Mouse (Mus musculus): ENCODE data around the gene Lad1. TPM values are rescaled to one million over a fixed set of nuclear protein-coding genes. Genes with fewer than 3 reads are reported as not detected.

Gene Lad1
- total and polyA plus RNA-seq, 3 experiments, result 0.16 TPM; not detected in 2

GRCm38 (mm10) chr1:135820736-135821364 is 2.5 kb downstream of the Lad1 start:
- Histone ChIP-seq H3K4me3 (ENCODE audit: low read depth, low read length) (no peak overlapping the region), H3K27me3 (ENCODE audit: insufficient read depth, low read length) (peaks cover 30% of the 10 kb centered on the region; the same call in 1 of the 2 replicates)
- no peak for DNase-seq (ENCODE audit: low spot score)

DNA sequence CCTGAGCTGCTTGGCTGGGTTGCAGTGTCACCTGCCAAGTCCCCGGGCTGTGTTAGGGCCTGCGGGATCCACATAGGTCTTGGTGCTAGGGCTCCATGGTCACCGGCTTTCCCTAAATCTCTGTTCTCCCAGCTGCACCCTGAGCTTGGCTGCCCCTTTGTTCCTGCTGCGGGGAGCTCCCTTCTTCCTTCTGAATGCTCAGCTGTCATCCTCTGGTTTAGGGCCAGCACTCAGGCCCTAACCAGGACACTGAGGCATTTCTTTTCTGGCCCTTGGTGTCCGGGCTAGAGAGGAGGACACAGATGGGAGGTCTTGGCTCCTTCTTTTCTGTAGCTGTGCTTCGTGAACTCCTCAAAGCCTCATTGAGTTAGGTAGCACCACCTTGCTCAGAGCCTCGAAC is 3.4 kb downstream of the Lad1 start:
- Histone ChIP-seq H3K36me3 (replicated peaks) (no peaks in the 10 kb centered on the region), H3K27me3 (ENCODE audit: insufficient read depth, low read length) (peaks cover 30% of the 10 kb centered on the region; the same call in 1 of the 2 replicates), H3K4me1 (ENCODE audit: insufficient read depth, low read depth, low read length) (no peaks in the 10 kb centered on the region), H3K9me3 (replicated peaks) (no peaks in the 10 kb centered on the region), H3K4me3 (ENCODE audit: low read depth, low read length) (no peak overlapping the region)
- DNase-seq (ENCODE audit: low spot score) (no peak), ATAC-seq (ENCODE audit: extremely low read depth, insufficient number of reproducible peaks, low FRiP score, poor library complexity, severe bottlenecking) (no peak)
- no peak for TF ChIP-seq TAL1 (conservative IDR thresholded peaks at IDR 0.05; ENCODE audit: low read depth, low read length)
- TF ChIP-seq GATA2 (IDR thresholded peaks at IDR 0.05; ENCODE audit: borderline replicate concordance, low read depth, low read length), result no peak
- TF ChIP-seq POLR2AphosphoS5 (IDR thresholded peaks at IDR 0.05; ENCODE audit: insufficient replicate concordance, low read depth, low read length), result no peak
- no peak for TF ChIP-seq CTCF (IDR thresholded peaks at IDR 0.05; ENCODE audit: low read depth, low read length)
- no peak for TF ChIP-seq GATA1 (IDR thresholded peaks at IDR 0.05; ENCODE audit: borderline replicate concordance, low read length)

More at GRCm38 (mm10) chr1:135820736-135821364, 2.5 kb downstream of the Lad1 start:
- no peaks in the 10 kb centered on the region for H3K9me3 ChIP-seq (replicated peaks)
- H3K36me3 ChIP-seq (replicated peaks), result no peaks in the 10 kb centered on the region
- H3K4me1 ChIP-seq (ENCODE audit: insufficient read depth, low read depth, low read length), result no peaks in the 10 kb centered on the region
- no peak for ATAC-seq (ENCODE audit: extremely low read depth, insufficient number of reproducible peaks, low FRiP score, poor library complexity, severe bottlenecking)
- TF ChIP-seq TAL1 (conservative IDR thresholded peaks at IDR 0.05; ENCODE audit: low read depth, low read length) (no peak), CTCF (IDR thresholded peaks at IDR 0.05; ENCODE audit: low read depth, low read length) (no peak), GATA2 (IDR thresholded peaks at IDR 0.05; ENCODE audit: borderline replicate concordance, low read depth, low read length) (no peak)

DNA sequence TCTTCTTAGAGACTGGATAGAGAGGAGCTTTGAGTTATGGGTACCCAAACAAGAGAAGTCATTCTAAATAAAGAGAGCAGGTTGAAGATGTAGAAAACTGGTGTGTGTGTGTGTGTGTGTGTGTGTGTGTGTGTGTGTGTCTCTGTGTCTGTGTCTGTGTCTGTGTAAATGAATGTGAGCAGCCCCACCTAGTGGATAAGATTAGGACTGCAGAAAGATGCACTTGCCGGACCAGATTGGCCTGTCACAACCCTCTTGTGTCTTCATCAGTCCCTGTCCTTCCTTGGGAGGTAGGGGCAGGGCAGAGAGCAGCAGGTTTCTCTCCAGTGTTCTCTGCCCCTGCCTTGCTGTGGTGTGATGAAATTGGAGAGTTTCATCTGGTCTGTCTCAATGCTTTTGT is 10.5 kb downstream of the Lad1 start:
- H3K4me1 ChIP-seq (ENCODE audit: insufficient read depth, low read depth, low read length), result no peaks in the 10 kb centered on the region
- no peaks in the 10 kb centered on the region for H3K9me3 ChIP-seq (replicated peaks)
- TF ChIP-seq CTCF (IDR thresholded peaks at IDR 0.05; ENCODE audit: low read depth, low read length) (0 out of 2 replicates have a peak, but pooled peaks have one; percentile 29), TAL1 (conservative IDR thresholded peaks at IDR 0.05; ENCODE audit: low read depth, low read length) (no peak)
- H3K4me3 ChIP-seq (ENCODE audit: low read depth, low read length), result no peak overlapping the region
- no peak for DNase-seq (ENCODE audit: low spot score)
- H3K36me3 ChIP-seq (replicated peaks), result no peaks in the 10 kb centered on the region
- H3K27me3 ChIP-seq (ENCODE audit: insufficient read depth, low read length), result peaks cover 17% of the 10 kb centered on the region
- ATAC-seq (ENCODE audit: extremely low read depth, insufficient number of reproducible peaks, low FRiP score, poor library complexity, severe bottlenecking), result no peak

DNA sequence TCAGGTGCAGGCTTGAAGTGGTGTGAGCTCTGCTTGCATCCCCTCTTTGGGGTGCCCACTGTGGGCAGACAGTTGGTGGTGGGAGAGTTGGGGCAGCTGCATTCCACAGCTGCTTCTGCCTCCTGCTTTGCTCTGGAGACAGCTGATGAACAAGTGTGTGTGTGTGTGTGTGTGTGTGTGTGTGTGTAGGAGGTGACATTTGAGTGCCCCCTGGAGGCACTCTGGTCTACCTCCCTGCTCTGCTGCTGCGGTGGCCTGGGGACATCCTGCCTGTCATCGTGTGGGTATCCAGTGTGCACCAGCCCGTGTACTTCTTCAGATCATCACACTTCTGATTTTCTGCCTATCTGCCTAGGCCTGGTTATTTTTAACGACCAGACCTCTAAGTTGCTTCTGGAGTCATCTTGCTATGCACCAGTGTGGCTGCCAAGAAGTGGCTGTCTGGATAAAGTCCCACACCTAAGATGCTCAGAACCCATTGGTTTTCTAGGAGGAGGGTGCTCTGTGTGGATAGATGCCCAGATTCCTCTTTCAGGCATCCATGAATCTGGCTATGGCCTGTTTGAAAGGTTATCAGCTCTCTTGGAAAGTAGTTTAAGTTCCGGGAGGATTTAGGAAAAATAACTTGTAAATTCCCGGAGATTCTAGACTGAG is 15.9 kb downstream of the Lad1 start:
- Histone ChIP-seq H3K9me3 (replicated peaks) (no peaks in the 10 kb centered on the region), H3K36me3 (replicated peaks) (no peaks in the 10 kb centered on the region), H3K27me3 (ENCODE audit: insufficient read depth, low read length) (peaks cover 14% of the 10 kb centered on the region), H3K4me1 (ENCODE audit: insufficient read depth, low read depth, low read length) (no peaks in the 10 kb centered on the region), H3K4me3 (ENCODE audit: low read depth, low read length) (no peak overlapping the region)
- no peak for DNase-seq (ENCODE audit: low spot score)
- TF ChIP-seq GATA1 (IDR thresholded peaks at IDR 0.05; ENCODE audit: borderline replicate concordance, low read length) (no peak), GATA2 (IDR thresholded peaks at IDR 0.05; ENCODE audit: borderline replicate concordance, low read depth, low read length) (no peak), POLR2AphosphoS5 (IDR thresholded peaks at IDR 0.05; ENCODE audit: insufficient replicate concordance, low read depth, low read length) (no peak), CTCF (IDR thresholded peaks at IDR 0.05; ENCODE audit: low read depth, low read length) (no peak), TAL1 (conservative IDR thresholded peaks at IDR 0.05; ENCODE audit: low read depth, low read length) (no peak)
- ATAC-seq (ENCODE audit: extremely low read depth, insufficient number of reproducible peaks, low FRiP score, poor library complexity, severe bottlenecking), result no peak

DNA sequence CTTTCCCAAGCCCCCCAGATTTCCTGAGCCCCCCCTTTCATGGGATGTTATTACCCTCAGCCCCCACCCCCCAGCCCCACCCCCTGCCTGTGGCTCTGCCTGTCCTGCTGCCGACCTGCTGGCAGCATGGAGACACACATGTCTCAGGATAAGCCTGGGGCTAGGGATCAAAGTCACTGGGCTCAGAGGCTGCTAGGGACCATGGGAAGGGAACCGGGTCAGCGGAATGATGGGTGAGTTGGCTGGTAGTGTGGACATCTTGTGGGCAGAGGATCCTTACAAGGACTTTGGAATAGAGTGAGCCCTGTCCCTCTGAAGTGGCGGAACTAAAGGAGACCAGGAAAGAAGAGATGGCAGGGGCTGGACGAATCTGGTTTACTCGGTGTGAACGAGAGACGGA is 16.6 kb downstream of the Lad1 start:
- ATAC-seq (ENCODE audit: extremely low read depth, insufficient number of reproducible peaks, low FRiP score, poor library complexity, severe bottlenecking) (no peak), DNase-seq (ENCODE audit: low spot score) (no peak)
- Histone ChIP-seq H3K9me3 (replicated peaks) (no peaks in the 10 kb centered on the region), H3K27me3 (ENCODE audit: insufficient read depth, low read length) (peaks cover 14% of the 10 kb centered on the region), H3K36me3 (replicated peaks) (no peaks in the 10 kb centered on the region), H3K4me3 (ENCODE audit: low read depth, low read length) (no peak overlapping the region), H3K4me1 (ENCODE audit: insufficient read depth, low read depth, low read length) (no peaks in the 10 kb centered on the region)
- TF ChIP-seq TAL1 (conservative IDR thresholded peaks at IDR 0.05; ENCODE audit: low read depth, low read length), result no peak
- TF ChIP-seq GATA2 (IDR thresholded peaks at IDR 0.05; ENCODE audit: borderline replicate concordance, low read depth, low read length), result no peak
- no peak for TF ChIP-seq POLR2AphosphoS5 (IDR thresholded peaks at IDR 0.05; ENCODE audit: insufficient replicate concordance, low read depth, low read length)
- no peak for TF ChIP-seq GATA1 (IDR thresholded peaks at IDR 0.05; ENCODE audit: borderline replicate concordance, low read length)
- no peak for TF ChIP-seq CTCF (IDR thresholded peaks at IDR 0.05; ENCODE audit: low read depth, low read length)

GRCm38 (mm10) chr1:135835716-135836483 is 17.5 kb downstream of the Lad1 start, which contains the start of gene Tnnt2:
Tnnt2 (plus strand) TSS chr1:135836354.
- Histone ChIP-seq H3K36me3 (replicated peaks) (no peaks in the 10 kb centered on the region), H3K4me3 (ENCODE audit: low read depth, low read length) (no peak within 1 kb of the TSS), H3K4me1 (ENCODE audit: insufficient read depth, low read depth, low read length) (no peaks in the 10 kb centered on the region), H3K9me3 (replicated peaks) (no peaks in the 10 kb centered on the region), H3K27me3 (ENCODE audit: insufficient read depth, low read length) (peaks cover 15% of the 10 kb centered on the region)
- no peak for ATAC-seq (ENCODE audit: extremely low read depth, insufficient number of reproducible peaks, low FRiP score, poor library complexity, severe bottlenecking)
- no peak for DNase-seq (ENCODE audit: low spot score)
- TF ChIP-seq POLR2AphosphoS5 (IDR thresholded peaks at IDR 0.05; ENCODE audit: insufficient replicate concordance, low read depth, low read length) (no peak), CTCF (IDR thresholded peaks at IDR 0.05; ENCODE audit: low read depth, low read length) (no peak), TAL1 (conservative IDR thresholded peaks at IDR 0.05; ENCODE audit: low read depth, low read length) (no peak), GATA2 (IDR thresholded peaks at IDR 0.05; ENCODE audit: borderline replicate concordance, low read depth, low read length) (no peak), GATA1 (IDR thresholded peaks at IDR 0.05; ENCODE audit: borderline replicate concordance, low read length) (no peak)

Measured in G1E (cell line).